Mouse (Mus musculus) thymus, postnatal 10 days (tissue): Measurements from ENCODE around the gene Mroh2a.

ENCODE experiments used
- DNase-seq, 2 experiments: peaks; one replicate each; pipeline ENCODE4 v3.0.0; 2021; ENCODE audit warnings: low spot score in 2 of 2

Mroh2a gene

DNA sequence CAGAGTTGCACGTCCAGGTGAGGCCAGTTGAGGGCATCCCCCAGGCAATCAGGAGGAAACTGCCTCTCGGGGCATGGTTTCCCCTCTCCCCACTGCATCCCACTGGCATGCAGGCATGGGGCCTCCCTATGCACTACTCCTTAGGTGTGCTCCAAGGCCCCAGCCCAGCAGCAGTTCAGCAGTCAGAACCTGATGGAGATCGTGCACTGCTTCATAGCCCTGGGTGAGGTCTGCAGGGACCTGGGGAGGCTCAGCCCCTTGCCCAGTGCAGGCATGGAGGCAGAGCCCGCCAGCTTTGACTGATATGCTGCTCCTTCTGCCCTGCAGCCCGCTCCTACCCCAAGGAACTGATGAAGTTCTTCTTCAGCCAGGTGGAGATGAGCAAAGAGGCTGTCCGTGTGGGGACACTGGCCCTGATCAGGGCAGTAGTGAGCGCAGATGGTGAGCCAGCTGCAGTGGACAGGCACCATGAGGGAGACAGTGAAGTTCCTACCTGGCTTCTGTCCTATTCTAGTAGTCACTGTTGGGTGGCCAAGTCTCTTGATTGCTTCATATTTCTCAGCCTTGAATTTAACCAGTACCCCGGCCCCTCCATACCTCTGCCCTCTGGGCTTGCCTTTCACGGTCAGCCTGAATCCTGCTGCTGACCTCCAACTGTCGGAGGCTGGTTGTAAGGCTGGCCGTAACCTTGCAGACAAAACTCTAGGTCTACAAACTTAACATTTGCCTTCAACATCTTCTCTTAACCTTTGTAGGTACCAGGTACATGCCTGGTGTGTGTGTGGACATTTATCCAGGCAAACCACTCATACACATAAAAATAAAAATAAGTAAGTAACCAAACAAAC, 8.5 kb downstream of the Mroh2a start:
- DNase-seq: no peak

- no peak for DNase-seq
Observed at GRCm38 (mm10) chr1:88235894-88236415, 9.2 kb downstream of the Mroh2a start.

DNA sequence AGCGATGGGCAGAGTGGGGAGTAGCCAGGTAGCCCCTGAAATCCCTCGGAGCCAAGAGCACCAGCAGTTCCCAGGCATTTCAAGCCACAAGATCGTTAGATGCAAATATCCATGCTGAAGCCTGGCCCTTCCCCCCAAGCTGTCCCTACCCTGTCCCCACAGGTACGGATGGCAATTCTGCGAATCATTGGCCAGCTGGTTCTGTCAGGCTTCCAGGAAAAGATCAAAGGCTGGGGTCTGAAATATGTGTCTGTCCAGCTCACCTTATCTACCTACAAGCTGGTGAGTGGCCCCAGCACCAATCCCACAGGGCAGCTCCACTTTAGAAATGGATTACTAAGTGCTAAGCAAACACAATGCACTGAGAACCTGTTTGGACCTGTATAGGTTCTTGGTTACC, 10.5 kb downstream of the Mroh2a start:
- DNase-seq: no peak

- no peak for DNase-seq
Observed at GRCm38 (mm10) chr1:88238771-88239170, 12.0 kb downstream of the Mroh2a start.

- no peak for DNase-seq
Observed at GRCm38 (mm10) chr1:88240072-88240471, 13.3 kb downstream of the Mroh2a start.

DNA sequence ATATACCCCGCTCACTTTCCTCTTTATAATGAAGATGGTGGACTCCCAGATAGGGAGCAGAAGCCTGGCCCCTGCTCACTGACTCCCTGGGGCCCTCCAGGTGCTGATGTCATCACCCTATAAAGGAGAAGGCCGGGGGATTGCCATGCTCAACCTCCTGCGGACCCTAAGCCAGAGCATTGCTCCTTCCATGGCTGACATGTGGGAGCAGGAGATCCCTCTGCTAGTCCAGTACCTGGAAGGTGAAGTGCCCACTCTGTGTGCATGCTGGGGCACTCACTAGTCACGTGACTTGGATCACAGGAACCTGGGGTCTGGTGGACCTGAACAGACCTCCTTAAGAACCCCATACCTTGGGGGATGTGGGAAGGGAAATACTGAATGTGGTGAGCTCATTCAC, 13.8 kb downstream of the Mroh2a start:
- no peak for DNase-seq

DNA sequence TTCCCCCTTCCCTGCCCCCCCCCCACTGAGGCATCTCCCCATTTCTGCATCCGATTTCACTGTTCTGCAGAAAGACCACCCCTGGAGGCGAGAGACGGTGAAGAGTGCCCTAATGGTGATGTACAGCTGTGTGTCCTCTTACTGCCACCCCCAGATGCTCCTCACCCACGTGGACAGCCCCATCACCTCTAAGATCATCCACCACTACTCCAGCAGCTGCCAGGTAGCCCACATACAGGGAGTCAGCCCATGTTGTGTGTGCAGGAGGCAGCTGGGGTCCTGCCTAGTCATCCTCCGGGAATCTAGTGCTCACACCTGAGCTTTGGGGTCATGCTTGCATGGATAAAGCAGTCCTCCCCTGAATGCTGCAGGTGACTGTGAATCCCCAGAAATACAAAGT, 17.1 kb downstream of the Mroh2a start:
- no peak for DNase-seq

DNA sequence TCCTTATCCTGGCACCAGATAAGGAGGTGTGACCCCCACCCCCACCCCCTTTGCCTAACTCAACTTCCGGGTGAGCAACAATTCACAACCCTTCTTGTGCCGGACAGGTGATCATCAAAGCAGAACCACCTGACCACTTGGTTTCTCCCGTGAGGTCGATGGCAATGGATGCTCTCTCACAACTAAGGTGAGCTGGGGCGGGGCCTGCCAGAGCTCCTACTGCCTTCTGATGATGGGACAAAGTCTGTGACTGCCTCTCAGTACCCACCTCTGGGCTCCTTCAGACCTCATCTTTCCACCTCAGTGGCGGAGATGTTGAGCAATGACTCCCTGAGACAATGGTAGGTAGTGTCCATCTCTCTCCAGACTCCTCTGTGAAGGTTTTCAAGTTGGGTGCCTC, 19.1 kb downstream of the Mroh2a start:
- no peak for DNase-seq

- DNase-seq: no peak
Observed at GRCm38 (mm10) chr1:88246386-88246785, 19.6 kb downstream of the Mroh2a start.

- no peak for DNase-seq
Observed at GRCm38 (mm10) chr1:88247660-88248059, 20.9 kb downstream of the Mroh2a start.

- no peak for DNase-seq
Observed at GRCm38 (mm10) chr1:88248658-88249057, 21.9 kb downstream of the Mroh2a start.

DNA sequence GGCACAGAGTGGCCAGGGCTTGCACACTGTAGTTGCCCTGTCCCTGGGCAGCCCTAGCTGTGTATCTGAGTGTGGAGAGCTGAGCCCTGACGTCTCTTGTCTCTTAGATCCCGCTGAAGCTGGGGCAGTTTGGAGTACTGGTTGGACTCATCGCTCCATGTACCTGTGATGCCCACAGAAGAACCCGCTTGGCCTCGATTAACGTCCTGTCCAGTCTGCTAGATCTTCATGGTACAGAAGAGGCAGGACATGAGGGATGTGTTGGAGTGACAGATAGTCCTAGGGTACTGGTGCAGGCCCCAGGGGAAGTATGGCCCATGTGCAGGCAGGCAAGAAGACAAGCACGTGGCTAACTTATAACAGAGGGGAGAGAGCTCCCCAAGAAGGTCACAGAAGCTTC, 22.8 kb downstream of the Mroh2a start:
- no peak for DNase-seq

DNA sequence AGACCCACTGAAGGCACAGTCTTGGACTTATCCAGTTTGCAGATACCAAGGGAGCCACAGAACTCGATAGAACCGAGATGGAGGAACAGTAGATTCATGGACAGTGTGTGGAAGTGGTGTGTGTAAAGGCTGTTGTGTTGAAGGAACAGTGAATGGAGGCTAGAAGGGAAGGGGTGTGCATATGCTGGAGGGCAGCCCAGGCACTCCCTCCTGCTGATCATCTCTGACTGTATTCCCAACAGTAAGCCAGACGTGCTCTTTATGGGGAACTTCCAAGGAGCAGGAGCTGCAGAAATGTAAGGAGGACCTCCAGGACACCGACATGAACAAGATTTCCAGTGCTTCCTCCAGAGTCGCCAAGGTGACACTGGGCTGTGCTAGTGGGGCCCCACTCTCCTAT, 23.2 kb downstream of the Mroh2a start:
- DNase-seq: no peak

DNA sequence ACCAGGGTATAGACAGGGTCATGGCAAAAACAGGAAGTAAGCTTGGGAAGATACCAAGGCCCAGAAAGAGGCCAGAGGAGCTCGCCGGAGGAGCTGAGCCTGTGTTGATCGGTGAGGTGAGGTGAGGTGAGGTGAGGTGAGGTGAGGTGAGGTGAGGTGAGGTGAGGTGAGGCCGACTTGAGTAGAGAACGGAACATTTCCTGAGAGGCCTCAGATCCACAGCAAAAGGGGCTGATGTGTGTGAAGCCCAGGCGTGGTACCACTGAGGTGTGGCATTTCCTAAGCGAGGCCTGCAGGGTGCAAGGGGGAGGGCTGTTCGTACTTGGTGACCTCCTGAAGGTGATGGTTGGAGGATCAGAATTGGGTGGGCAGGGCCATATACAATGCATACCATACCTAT, 26.3 kb downstream of the Mroh2a start:
- DNase-seq: no peak

- no peak for DNase-seq
Observed at GRCm38 (mm10) chr1:88253540-88253939, 26.8 kb downstream of the Mroh2a start.

GRCm38 (mm10) chr1:88254793-88255465, 28.1 kb downstream of the Mroh2a start:
- DNase-seq: no peak

- no peak for DNase-seq
Observed at GRCm38 (mm10) chr1:88255466-88255857, 28.7 kb downstream of the Mroh2a start.

DNA sequence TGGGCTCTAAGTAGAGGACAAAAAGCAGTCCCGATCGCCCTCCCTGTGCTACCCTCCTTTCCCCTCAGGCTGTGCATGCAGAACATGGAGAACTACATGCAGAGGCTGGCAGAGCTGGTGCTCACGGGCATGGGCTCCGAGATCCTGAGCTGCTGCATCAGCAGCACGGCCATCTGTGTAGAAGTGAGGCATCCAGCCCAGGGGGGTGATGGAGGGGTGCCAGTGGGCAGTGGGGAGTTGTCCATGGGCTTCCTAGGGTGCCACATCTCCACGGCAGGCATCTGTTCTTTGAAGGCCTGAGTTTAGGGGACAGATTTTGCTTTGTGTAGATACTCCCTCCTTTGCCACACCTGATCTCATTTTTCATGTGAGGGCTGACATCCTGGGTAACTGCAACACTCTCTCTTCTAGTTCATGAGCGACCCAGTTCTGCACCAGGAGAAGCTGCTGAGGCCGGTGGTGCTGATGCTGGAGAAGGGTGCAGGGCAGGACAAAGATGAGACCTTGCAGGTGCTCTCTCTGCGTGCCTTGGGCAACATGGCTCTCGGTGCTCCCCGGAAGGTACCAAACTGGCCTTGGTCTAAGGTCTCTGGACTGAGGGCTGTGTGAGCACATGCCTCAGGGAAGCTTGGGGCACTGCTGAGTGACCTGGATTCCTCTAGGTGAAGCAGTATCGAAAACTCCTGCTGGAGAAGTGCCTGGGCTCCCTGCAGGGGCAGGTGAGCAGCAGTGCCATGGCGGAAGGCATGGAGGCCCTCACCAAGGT, 29.4 kb downstream of the Mroh2a start:
- no peak for DNase-seq

- no peak for DNase-seq
Observed at GRCm38 (mm10) chr1:88256886-88257663, 30.3 kb downstream of the Mroh2a start.

DNA sequence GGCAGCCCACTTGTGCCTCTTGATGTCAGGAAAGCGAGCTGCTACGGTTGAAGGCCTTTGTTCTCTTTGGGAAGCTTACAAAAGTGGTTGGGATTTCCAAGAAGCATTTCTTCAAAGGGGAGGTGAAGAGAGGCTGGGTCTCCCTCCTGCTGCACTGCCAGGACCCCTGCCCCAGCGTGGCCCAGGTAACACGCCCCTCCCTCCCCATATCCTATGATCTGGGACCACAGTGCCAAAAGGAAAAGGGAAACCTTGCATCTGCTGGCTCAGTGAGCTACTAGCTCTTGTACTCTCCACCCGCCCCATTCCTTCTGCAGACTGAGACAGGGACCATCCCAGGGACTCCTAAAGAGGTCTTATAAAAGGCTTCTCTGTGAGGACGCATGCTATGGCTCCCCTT, 30.9 kb downstream of the Mroh2a start:
- no peak for DNase-seq

- DNase-seq: no peak
Observed at GRCm38 (mm10) chr1:88258361-88258760, 31.6 kb downstream of the Mroh2a start.
